Mouse (Mus musculus) brain, embryonic 14.5 days (tissue): Measurements from ENCODE around the gene Fam171a2.

ENCODE experiments used
- CTCF ChIP-seq: fragments of 200-500 bp; IDR thresholded peaks from 2 replicates; pipeline ENCODE4 v1.5.1; 2012; ENCODE audit warnings: inconsistent platforms, mild to moderate bottlenecking, moderate library complexity, borderline replicate concordance; ENCODE audit not compliant: insufficient read depth, insufficient read length; ENCODE audit errors: extremely low read depth
- POLR2A ChIP-seq: fragments of 200-500 bp; IDR thresholded peaks from 2 replicates; pipeline ENCODE4 v1.6.1; 2012; ENCODE audit warnings: mild to moderate bottlenecking, inconsistent platforms, borderline replicate concordance; ENCODE audit not compliant: poor library complexity, insufficient read depth, insufficient read length, severe bottlenecking; ENCODE audit errors: extremely low read depth

- no peak for TF ChIP-seq POLR2A
- no peak for TF ChIP-seq CTCF
Observed at GRCm38 (mm10) chr11:102453131-102453530, 5.6 kb upstream of the Fam171a2 start.
